Mouse (Mus musculus): ENCODE measurements around the gene Cdh15.

DNA sequence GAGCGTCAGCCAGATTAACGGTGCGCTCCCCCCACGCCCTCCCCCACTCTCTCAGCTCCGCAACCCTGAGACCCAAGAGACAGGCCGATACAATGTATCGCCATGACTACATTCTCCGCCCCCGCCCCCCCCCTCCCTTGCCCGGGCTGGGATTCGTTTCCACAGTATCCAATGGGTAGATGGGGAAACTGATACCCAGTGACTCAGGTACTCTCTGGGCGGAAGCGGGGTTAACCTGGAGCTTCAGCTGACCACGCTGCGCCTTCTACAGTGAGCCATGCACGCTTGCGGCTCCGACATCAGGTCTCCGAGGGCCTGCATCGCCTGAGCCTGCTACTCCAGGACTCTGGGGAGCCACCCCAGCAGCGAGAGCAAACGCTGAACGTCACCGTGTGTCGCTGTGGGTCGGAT lies 17.0 kb downstream of the Cdh15 start:
- TF ChIP-seq GATA1 (IDR thresholded peaks at IDR 0.05; ENCODE audit: borderline replicate concordance, low read length) = no peak
- TF ChIP-seq FLI1 (IDR thresholded peaks at IDR 0.05; ENCODE audit: low read length) = no peak

Data from megakaryocyte, embryonic 14.5 days (primary cell).